Mouse (Mus musculus) thymus, postnatal 4 days (tissue): ENCODE measurements at regions not wholly inside any gene's neighbourhood (a gene's known extent, or its start where the extent isn't known, plus 50 kb on each side); places are given as distances from the start of the nearest gene placed in this dataset.

Source experiments
- DNase-seq: peaks from one replicate; pipeline ENCODE4 v3.0.0; 2021

DNA sequence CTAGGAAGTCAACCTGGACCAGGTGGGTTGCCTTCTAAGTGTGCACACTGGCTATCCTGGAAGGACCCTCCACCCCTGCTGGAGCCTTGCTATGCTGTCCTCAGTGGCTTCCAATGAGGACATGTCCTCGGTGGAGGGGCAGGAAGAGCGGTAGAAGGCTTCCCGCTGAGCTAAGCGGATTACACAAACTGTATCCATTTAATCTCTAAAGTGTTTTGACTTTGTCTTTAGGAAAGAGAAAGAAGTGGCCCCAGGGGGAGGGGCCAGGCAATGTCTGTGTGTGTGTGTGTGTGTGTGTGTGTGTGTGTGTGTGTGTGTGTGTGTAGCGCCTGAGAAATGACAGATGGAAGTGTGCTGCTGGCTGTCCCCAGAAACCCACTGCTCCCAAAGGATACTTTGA is 71.6 kb upstream of the Zc3h12a start:
- DNase-seq, result no peak

DNA sequence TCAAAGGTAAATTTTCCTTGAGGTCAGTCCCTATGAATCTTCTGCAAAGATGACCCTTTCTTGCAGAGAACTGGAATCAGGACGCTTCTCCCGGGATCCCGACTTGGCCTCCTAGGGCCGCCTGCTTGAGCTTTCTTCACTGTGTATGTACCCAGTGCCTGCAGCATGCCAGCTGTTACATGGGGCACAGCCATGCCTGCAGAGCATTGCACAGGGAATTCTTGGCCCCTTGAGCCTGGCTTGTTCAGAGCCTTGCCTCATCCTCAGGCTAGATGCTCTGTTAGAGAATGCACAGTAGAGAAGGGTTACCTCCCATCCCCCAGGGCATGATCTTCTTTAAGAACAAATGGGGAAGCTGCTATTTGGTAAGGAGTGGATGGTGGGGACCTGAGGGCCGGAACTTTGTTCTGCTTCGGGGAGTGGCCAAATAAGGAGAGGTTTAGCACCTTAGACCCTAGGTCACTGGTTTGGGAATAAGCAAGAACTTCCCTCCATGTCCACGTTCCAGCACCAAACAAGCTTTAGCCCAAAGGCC is 68.3 kb upstream of the Zc3h12a start:
- DNase-seq, result no peak

- DNase-seq, result no peak
Observed at GRCm38 (mm10) chr4:125194722-125195380, 67.2 kb upstream of the Zc3h12a start.

DNA sequence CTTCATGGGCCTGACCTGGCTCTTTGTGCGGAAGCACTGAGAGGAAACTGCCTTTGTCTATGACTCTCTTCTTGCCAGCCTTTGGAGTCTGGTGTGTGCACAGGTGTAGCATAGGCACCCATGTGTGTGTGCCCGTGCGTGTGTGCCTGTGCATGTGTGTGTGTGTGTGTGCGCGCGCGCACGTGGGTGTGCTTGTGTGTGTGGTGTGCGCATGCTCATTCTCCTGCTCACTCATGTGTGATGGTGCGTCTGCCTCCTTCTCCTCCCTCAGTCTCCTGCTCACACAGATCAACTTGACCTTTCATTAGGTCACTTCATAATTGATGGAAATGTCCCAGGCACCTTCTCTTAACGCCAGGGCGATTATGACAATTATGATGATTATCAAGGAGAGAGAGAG is 66.7 kb upstream of the Zc3h12a start:
- DNase-seq, result no peak

GRCm38 (mm10) chr4:125191680-125192079 is 64.0 kb upstream of the Zc3h12a start:
- no peak for DNase-seq

GRCm38 (mm10) chr4:125191010-125191409 is 63.4 kb upstream of the Zc3h12a start:
- DNase-seq, result no peak

DNA sequence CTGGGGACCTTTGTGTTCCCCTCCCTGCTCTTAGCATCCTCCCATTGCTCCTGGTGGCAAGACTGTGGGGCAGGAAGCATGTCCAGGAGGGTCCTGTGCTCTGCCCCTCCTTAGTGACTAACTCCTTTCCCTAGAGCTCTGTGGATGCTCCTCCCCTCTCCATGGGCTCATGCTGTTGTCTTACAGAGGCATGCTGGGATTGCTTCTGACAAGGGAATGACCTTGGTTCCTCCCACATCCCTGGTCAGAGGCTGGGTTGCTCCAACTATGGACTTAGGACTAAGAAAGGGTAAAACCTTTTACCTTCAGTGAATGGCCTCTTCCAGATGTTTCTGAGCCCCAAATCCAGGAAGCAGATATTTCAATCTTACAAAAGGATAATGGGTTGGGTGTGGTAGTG is 62.3 kb upstream of the Zc3h12a start:
- DNase-seq, result no peak

DNA sequence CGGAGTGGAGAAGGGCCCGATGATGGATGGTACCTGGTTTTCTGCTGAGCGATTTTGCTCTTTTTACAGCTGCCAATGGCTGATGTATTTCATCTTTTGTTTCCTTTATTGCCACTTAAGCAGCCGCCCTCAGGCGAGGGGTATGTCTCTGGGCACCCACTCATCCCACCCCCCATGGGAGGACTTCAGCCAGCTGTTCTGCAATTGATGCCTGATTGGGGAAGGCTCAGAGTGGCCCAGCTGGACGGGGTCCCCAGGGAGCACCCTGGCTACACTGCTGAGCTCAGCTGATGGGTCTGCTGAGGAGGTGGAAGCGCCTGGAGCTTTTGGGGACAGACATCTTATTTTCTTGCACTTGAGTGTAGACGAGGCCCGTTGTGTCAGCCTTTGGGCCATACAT is 58.6 kb upstream of the Zc3h12a start:
- DNase-seq, result no peak

GRCm38 (mm10) chr4:125185076-125185475 is 57.4 kb upstream of the Zc3h12a start:
- DNase-seq, result no peak

DNA sequence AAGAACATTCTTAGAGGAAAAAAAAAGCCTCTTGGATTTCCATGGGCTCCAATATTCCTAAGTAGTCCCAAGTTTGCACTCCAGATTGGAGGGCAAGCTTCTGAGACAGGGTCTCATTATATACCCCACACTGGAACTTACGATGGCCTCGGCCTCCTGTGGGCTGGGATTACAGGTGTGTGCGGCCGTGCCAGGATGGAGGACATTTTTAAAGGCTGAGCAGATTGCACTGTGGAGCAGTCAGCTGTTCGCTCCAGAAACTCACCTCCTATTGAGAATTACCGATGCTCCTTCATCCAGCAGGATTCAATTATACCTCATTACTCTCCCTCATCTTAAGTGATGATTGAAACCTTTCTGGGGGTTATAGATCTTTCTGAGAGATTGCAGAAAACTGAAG is 53.3 kb upstream of the Zc3h12a start:
- DNase-seq, result no peak

- no peak for DNase-seq
Observed at GRCm38 (mm10) chr4:125178552-125178951, 50.9 kb upstream of the Zc3h12a start.

DNA sequence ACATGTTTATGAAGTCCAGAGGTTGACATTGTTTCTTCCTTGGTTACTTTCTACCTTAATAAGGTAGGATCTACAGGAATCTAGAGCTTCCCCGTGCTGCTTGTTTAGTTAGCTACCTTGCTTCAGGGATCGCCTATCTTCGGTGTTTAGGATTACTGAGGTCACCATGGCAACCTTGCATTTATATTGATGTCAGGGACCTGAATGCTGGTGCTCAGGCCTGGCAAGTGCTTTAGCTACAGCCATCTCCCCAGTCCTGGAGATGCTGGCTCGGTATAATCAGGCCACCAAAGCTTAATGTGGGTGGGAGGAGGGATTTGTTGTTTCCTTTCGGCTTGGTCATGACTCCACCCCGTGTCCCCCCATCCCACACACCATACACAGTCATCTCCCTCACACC is 50.0 kb upstream of the Zc3h12a start:
- no peak for DNase-seq
